Mouse (Mus musculus) liver, adult (tissue): Measurements from ENCODE around the gene Sbf2.

ENCODE experiments used
- GATA4 ChIP-seq: IDR thresholded peaks from 2 replicates; pipeline ENCODE4 v1.6.1; 2014; ENCODE audit warnings: mild to moderate bottlenecking, low read length; ENCODE audit not compliant: insufficient replicate concordance

The Sbf2 gene

DNA sequence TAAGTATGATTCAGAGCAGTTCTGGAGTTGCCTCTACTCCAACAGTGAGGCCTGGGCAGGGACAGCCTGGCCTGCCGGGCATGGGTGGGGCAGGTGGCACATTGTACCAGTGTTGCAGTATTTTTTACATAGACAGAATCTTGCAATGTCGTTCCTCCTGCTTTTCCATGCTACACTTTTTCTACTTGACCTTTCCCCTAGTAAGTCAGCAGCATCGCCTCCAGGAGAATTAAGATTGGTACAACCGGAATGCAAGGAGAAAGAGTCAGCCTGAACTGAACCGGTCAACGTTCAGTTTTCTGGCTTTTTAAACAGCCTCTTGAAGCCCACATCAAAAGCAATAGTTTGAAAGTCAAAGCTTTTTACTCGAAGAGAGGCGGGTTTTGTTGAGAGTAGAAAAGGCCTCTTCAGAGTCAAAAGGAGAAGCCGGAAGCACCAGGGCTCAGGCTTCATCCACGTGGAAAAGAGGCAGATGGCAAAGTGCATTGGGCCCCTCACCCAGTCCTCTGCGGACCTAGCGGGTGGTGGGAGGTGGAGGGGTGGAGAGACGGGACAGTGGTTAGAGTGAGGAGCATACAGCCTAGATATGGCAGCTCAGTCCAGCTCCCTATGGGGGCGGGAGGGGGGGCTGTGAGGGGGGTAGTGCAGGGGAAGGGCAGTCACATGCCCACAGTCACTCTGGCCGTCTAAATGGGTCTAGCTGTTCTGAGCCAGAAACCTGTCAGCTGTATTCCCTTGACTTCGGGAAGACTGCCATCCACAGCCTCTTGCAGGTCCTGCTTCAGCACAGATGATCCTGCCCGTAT, 23.8 kb upstream of the Sbf2 start:
- no peak for TF ChIP-seq GATA4

DNA sequence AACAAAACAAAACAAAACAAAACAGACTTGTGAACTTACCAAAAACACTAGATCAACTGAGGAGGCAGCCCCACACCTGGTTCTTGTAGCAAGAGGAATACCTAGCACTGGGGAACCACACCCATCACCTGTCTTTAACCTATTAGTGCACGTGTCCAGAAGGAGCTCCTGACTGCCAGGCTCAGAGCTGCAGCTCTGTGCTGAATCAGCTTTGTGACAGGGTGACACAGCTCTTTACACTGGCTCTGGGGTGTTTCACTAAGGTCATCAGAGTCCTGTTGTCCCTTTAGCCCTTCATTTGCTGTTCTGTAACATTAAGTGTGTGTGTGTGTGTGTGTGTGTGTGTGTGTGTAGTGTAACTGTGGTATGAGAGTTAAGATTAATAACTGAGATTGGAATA, 21.8 kb upstream of the Sbf2 start:
- no peak for TF ChIP-seq GATA4

DNA sequence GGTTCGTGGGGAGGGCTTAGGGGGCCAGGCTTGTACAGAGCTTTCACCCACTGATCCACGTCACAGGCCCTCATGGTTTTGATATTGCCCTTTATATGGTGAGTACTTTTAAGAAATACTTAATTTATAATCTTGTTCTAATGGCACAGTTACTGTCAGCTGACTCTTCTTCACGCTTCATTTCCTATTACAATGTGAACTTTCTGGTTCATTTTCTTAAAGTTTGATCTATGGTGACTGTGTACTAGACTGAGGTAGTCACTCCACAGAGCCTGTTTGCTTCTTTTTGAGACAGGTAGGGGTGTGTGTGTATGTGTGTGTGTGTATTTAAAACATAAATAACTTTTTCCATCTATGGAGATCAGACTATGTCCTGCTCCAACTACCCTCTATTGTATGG, 21.2 kb upstream of the Sbf2 start:
- TF ChIP-seq GATA4, result no peak

DNA sequence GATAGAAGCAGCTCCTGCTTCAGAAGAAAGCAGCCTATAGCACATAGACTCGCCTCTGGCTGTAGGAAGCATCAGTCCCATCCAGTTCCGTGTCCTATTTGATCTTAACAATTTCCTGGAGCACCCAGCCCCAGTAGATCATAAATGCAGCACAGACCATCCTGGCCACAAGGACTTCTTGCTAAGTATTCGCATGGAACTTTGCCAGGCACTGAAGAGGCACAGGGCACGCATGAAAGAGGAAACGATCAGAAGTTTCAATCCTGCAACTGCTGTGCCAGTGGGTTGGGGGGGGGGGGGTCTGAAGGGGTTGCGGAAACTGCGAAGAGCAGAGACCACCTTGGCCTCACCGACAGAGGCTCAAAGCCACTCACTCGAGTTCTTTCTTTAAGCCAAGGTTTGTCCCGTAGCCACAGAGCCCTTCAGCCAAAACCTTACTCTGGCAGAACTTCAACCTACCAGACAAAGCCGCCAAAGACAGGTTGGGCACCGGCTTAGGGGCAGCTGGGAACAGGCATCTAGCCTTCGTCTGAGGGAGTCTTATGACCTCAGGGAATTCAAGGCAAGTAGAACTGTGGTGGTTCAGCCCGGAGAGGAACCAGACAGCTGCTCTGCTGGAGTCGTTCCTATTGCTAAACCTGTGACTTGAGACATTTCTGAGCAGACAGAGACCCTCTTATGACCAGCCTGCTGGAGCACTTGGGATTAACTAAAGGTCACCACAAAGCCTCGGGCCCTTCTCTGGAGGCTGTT, 16.6 kb upstream of the Sbf2 start:
- TF ChIP-seq GATA4, result no peak

DNA sequence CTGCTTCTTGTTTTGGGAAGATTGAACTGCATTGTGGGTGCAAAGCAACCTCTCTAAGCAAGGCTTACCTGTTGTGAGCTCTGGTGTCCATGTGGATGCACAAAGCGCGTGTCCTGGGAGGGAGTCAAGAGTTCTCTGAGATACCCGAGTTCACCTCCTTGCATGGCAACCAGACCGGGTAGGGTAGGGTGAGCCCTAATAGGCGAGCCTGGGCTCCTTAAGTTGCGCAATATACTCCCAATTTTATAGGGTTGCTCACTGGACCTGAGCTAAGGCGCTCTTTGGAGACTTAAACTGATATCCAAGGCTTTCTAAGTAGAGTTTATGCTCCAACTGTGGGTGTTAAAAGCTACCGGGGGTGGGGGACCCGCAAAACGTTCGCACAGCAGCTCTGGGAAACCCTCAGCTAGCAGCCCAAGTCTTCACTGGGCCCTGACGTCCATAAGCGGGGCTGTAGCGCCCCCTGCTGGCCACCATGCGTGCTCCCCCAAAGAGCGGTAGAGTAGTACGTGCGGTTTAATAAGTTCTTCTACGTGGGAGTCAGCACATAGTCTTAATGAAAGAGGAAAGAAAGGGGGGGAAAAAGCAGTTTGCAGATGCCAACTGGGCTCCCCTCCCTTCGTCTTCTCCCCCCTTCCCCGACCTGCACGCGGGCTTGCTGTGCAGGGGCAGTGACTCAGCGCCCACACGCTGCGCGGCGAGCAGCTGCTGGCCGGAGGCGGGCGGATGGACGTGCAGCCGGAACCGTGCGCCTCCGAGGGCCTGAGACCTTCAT, 15.4 kb upstream of the Sbf2 start:
- TF ChIP-seq GATA4, result no peak

DNA sequence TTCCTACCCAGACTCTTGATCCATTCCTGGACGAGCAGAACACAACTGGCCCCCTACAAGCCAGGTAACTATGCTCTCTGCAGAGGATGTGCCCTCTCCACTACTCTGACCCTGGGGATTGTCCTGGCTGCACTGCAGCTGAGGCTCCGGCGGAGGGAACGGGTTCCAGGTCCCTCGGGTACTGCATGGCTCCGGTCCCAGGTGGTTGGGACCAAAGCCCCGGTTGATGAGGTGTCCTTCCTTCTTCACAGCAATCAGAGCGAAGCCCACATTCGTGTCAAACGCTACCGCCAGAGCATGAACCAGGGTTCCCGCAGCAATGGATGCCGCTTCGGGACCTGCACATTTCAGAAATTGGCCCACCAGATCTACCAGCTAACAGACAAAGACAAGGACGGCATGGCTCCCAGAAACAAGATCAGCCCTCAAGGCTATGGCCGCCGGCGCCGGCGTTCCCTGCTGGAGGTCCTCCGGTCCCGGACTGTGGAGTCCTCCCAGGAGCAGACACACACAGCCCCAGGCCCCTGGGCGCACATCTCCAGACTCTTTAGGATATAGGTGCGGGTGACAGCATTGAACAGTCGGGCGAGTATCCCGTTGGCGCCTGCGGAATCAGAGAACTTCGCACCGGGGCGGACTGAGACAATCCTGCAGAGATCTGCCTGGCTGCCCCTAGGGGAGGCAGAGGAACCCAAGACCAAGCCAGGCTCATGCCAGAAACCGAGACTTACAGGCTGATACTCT, 14.1 kb upstream of the Sbf2 start:
- TF ChIP-seq GATA4, result no peak

DNA sequence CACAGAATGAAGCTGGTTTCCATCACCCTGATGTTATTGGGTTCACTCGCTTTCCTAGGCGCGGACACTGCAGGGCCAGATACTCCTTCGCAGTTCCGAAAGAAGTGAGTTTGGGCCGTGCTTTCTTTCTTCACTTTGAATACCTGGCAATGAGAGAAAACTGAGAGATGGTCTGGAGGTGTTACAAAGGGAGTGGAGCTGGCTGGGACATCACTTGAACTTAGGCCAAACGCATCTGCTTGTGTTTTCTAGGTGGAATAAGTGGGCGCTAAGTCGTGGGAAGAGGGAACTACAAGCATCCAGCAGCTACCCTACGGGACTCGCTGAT, 13.5 kb upstream of the Sbf2 start:
- TF ChIP-seq GATA4, result no peak

DNA sequence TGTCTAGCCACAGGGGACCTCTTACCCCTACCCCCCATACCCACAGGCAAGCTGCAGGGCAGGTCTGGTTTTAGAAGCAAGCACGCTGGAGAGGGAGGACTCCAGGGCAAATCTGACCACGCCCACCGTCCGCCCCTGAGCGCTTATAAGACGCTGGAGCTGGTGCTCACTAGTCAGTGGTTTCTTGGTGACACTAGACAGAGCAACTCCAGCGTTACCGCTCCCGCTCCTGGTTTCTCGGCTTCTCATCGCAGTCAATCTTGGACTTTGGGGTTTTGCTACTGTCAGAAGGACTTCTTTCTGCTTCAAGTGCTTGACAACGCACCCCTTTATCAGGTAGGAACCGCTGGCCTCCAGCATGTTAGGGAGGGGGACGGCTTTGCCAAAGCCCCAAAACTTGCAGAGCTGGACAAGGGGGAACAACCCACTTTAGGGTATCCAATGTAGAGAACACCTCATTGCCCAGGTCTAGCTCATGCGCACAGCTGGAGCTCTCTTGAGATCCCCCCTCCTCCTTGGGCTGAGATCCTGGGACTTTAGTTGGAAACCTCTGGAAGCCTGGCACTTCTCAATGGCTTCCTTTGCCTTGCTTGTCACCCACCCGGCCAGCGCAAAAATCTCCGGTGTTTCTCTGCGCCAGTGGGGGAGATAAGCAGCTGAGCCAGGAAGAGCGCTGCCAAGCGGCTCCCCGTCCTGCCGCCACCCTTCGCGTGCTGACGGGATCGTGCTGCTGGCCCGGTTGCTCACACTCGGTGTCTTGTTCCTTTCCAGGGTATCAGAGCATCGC, 13.0 kb upstream of the Sbf2 start, which contains the start of gene Adm:
Gene Adm (plus strand): TSS at position 176 of the 787 bp plus-strand sequence.
- peak; percentile 59; the same call in 1 of the 2 replicates for TF ChIP-seq GATA4

DNA sequence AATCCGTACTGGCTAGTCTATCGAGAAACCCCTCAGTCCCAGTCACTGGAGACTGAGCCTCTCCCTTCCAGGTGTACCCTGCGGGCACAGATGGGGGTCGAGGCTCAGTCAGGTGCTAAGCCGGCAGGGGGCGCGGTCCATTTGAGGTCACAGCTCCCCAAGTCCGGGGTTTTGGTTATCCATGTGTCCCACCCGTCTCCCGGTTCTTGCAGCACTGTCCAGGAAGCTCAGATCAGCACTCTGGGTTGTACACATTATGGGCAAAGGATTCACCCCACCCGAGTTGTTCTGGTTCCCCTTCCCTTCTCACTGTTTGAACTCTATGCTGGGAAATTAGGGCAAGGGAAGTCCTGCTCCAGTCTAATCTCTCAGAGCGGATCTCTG, 12.4 kb upstream of the Sbf2 start:
- no peak; the same call in 1 of the 2 replicates for TF ChIP-seq GATA4

DNA sequence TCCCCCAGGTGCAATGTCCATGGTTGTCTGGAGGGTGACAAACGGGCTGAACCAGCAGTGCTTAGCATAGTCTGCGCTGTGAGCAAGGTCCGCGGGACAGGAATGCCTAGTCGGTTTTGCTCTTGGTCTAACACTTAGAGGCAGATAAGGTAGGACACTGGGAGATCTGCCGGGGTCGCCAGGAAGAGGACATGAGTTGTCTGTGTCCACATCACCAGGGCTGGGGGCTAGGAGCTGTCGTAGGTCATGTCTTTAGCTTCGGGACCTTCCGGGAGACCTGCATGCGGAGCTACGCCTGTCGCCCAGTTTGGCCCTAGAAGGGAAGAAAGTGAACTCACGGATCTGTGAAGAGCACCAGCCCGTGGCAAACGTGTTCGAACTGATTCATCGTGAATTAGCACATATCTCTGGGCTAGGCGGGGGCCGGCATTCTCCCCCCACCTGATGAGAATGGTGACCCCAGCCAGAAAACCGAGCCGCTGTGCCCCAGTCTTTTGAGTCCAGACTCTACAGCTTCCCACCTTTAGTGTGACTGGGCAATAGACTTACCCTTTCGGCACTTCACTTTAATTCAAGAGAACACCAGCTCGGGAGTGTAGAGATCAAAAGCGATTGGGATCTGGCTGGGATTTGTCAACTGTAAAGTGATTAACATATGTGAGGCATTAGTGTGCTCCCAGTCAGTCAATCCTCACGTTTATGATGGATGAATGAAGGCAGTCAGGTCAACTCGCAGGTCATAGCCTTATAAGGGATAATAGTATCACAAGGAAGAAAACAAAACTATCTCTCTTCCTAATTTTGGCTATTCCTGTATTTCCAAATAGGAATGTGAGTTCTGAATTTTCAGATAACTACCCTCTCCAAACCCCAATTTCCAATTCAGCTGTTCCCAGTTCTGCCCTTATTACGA, 11.7 kb upstream of the Sbf2 start:
- TF ChIP-seq GATA4, result no peak

DNA sequence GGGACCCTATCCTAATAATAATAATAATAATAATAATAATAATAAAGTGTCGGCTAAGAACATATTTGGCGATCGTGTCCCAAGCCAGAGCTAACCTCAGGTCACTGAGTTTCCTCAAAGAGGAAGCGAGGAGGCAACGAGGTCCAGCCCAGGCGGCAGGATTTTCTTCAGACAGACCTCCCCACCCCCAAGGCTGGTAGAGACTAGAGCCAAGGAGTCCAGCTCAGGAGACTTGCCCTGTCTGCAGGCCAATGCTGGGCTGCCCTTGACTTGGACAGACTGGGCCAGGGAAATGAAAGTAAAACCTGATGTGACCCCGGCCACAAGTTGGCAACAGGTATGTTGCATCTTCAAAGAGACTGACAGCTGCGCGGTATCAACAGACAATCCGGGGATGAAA, 10.8 kb upstream of the Sbf2 start:
- no peak for TF ChIP-seq GATA4

DNA sequence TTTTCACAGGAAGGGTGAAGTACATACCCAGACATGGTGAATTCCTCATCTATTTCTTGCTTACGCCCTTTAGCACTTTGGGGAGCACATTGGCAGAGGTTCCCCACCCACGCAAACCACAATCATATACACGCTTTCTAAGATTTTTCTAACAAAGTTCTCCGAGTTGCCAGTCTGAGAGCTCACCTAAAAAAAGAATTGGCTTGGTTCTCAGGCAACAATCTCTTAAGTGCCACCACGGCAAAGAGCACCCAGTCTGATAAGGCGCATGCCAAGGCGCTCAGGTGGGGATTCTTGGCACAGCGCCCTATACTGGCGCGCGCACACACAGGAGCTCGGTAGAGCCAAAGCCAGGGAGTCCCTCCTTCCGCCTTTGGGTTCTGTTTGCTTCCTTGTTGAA, 10.2 kb upstream of the Sbf2 start:
- no peak for TF ChIP-seq GATA4

DNA sequence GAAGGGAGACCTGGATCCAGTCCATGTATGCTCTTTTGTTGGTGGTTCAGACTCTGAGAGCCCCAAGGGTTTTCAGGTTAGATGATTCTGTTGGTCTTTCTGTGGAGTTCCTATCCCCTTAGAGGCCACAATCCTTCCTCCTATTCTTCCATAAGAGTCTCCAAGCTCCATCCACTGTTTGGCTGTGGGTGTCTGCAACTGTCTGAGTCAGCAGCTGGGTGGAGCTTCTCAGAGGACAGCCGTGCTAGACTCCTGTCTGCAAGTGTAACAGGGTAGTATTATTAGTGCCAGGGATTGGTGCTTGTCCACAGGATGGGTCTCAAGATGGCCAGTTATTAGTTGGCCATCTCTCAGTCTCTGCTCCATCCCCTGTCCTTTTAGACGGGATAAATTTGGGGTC, 9.3 kb upstream of the Sbf2 start:
- TF ChIP-seq GATA4, result no peak
